Mouse (Mus musculus) thymus, adult 2 months (tissue): Measurements from ENCODE around the gene Acvr1b.

ENCODE experiments used
- CTCF ChIP-seq: fragments of 200-500 bp; IDR thresholded peaks from 2 replicates; pipeline ENCODE4 v1.5.1; 2012; ENCODE audit warnings: mild to moderate bottlenecking, control low read depth, low read length, moderate library complexity, borderline replicate concordance; ENCODE audit not compliant: control insufficient read depth, poor library complexity, insufficient read depth; ENCODE audit errors: extremely low read depth
- POLR2A ChIP-seq: fragments of 200-500 bp; IDR thresholded peaks from 2 replicates; pipeline ENCODE4 v1.6.1; 2012; ENCODE audit warnings: mild to moderate bottlenecking, low read length, control low read depth, moderate library complexity; ENCODE audit not compliant: control insufficient read depth, poor library complexity, insufficient read depth; ENCODE audit errors: extremely low read depth

GRCm38 (mm10) chr15:101262502-101262901 lies 88.6 kb downstream of the Acvr1b start:
- TF ChIP-seq CTCF (no peak), POLR2A (no peak)
